11 mouse cellular contexts compared by ENCODE assay signal in genomic region chr1:39944306-39944971, GRCm38 (mm10). TPM values are rescaled to one million over a fixed set of nuclear protein-coding genes. Genes with fewer than 3 reads are reported as not detected.
DNase-seq lines count a peak whose midpoint lies in the region; ATAC-seq and TF ChIP-seq lines count a peak whose summit lies in the region.
"Had no signal": no experiment of that assay in that cellular context is flagged by ENCODE, and none has a peak within 500 bp of the region (broad histone marks: within the 10 kb centered on the region; RNA-seq: fewer than 3 reads in every experiment).

No protein-coding gene starts in this region.

- intact Hi-C loops in heart, adult 2 months (cut with DNase I): loop anchor here (5.0 kb wide), 1 partner anchor 38 kb away; no protein-coding TSS in a partner anchor

- H3K27me3 ChIP-seq in lung, postnatal 0 days (replicated peaks; ENCODE audit: insufficient read depth, low read length): no peaks in the 10 kb centered on the region
- no peaks in the 10 kb centered on the region for H3K27me3 ChIP-seq in hindbrain, embryonic 16.5 days (replicated peaks; ENCODE audit: control insufficient read depth, insufficient read depth, low read length)
- H3K27me3 ChIP-seq in heart, adult 2 months (ENCODE audit: control insufficient read depth, insufficient read depth, low read length): no peaks in the 10 kb centered on the region
- H3K27me3 ChIP-seq: liver, embryonic 13.5 days; neural tube, embryonic 12.5 days; stomach, embryonic 15.5 days had no signal

- no peak overlapping the region for H3K27ac ChIP-seq in lung, postnatal 0 days (ENCODE audit: low read length)
- peak overlapping the region; percentile 8; the same call in 1 of the 2 replicates for H3K27ac ChIP-seq in bone marrow macrophage, adult 2 months (ENCODE audit: insufficient read depth, low read depth, low read length)
- H3K27ac ChIP-seq in hindbrain, embryonic 16.5 days (ENCODE audit: low read depth, low read length): peak overlapping the region; percentile 19
- H3K27ac ChIP-seq in heart, adult 2 months: no peak overlapping the region; the same call in 1 of the 2 replicates
- H3K27ac ChIP-seq: liver, embryonic 13.5 days; neural tube, embryonic 12.5 days had no signal

- no peak overlapping the region for H3K4me2 ChIP-seq in lung, postnatal 0 days (replicated peaks; ENCODE audit: low read depth, low read length)
- H3K4me2 ChIP-seq in hindbrain, embryonic 16.5 days (ENCODE audit: low read length): no peak overlapping the region
- H3K4me2 ChIP-seq: liver, embryonic 13.5 days; neural tube, embryonic 12.5 days; stomach, embryonic 15.5 days had no signal

- no peaks in the 10 kb centered on the region for H3K9me3 ChIP-seq in lung, postnatal 0 days (ENCODE audit: low read length)
- no peaks in the 10 kb centered on the region for H3K9me3 ChIP-seq in hindbrain, embryonic 16.5 days (ENCODE audit: control insufficient read depth, low read length)
- H3K9me3 ChIP-seq: liver, embryonic 13.5 days; neural tube, embryonic 12.5 days; stomach, embryonic 15.5 days had no signal

- TF ChIP-seq EP300 in lung, postnatal 0 days (IDR thresholded peaks at IDR 0.05): no peak
- no peak for TF ChIP-seq EP300 in heart, adult 2 months (IDR thresholded peaks at IDR 0.05; ENCODE audit: insufficient read depth, low read depth, low read length)

- ATAC-seq in lung, postnatal 0 days: peak; percentile 30
- ATAC-seq in hindbrain, embryonic 16.5 days: peak; percentile 6; the same call in 1 of the 2 replicates
- ATAC-seq in neutrophil, adult 5-6 weeks (ENCODE audit: extremely low read depth, insufficient number of reproducible peaks, low FRiP score, poor library complexity, severe bottlenecking): peak; percentile 53; the same call in 1 of the 2 replicates

- no peak for TF ChIP-seq CTCF in lung, postnatal 0 days (IDR thresholded peaks at IDR 0.05)
- TF ChIP-seq CTCF in bone marrow macrophage, adult 2 months (IDR thresholded peaks at IDR 0.05; ENCODE audit: low read depth, low read length): no peak
- TF ChIP-seq CTCF in heart, adult 2 months (IDR thresholded peaks at IDR 0.05): no peak

- H3K4me1 ChIP-seq in lung, postnatal 0 days (ENCODE audit: insufficient read depth, low read depth, low read length): peaks cover 45% of the 10 kb centered on the region
- peaks cover 59% of the 10 kb centered on the region for H3K4me1 ChIP-seq in bone marrow macrophage, adult 2 months (ENCODE audit: control insufficient read depth, insufficient read depth, low read length)
- peaks cover 87% of the 10 kb centered on the region for H3K4me1 ChIP-seq in hindbrain, embryonic 16.5 days (ENCODE audit: control insufficient read depth, insufficient read depth, low read depth, low read length)
- peaks cover 44% of the 10 kb centered on the region for H3K4me1 ChIP-seq in heart, adult 2 months (ENCODE audit: control insufficient read depth, insufficient read depth, low read length)

- H3K79me2 ChIP-seq in heart, adult 2 months (replicated peaks; ENCODE audit: control insufficient read depth, insufficient read depth, low read length): peaks cover 10% of the 10 kb centered on the region

- TF ChIP-seq POLR2A in bone marrow macrophage, adult 2 months (IDR thresholded peaks at IDR 0.05; ENCODE audit: borderline replicate concordance, low read depth, low read length): no peak
- no peak for TF ChIP-seq POLR2A in heart, adult 2 months (IDR thresholded peaks at IDR 0.05; ENCODE audit: insufficient read depth, low read depth, low read length)

- WGBS in lung, postnatal 0 days: 49% methylated on average over 5 of the region's 5 CpGs
- 15% methylated on average over 5 of the region's 5 CpGs for WGBS in hindbrain, embryonic 16.5 days
- WGBS in heart, adult 2 months: 24% methylated on average over 5 of the region's 5 CpGs

- no peak overlapping the region for H3K9ac ChIP-seq in lung, postnatal 0 days (replicated peaks; ENCODE audit: low read depth)
- H3K9ac ChIP-seq in hindbrain, embryonic 16.5 days (ENCODE audit: low read depth, low read length): no peak overlapping the region
- H3K9ac ChIP-seq in heart, adult 2 months (ENCODE audit: low read depth, low read length): no peak overlapping the region
- H3K9ac ChIP-seq: liver, embryonic 13.5 days; neural tube, embryonic 12.5 days; stomach, embryonic 15.5 days had no signal

- peak; percentile 53 for DNase-seq in lung, postnatal 0 days (ENCODE audit: low spot score)
- DNase-seq in lung, postnatal 25 days (ENCODE audit: low spot score): no peak
- no peak for DNase-seq in layer of hippocampus, postnatal 14 days (ENCODE audit: low spot score in 2 of 2)
- no peak for DNase-seq in heart, adult 2 months
- DNase-seq: kidney, postnatal 25 days; liver, embryonic 13.5 days had no signal

- H3K36me3 ChIP-seq in lung, postnatal 0 days (ENCODE audit: insufficient read depth, low read length): no peaks in the 10 kb centered on the region
- no peaks in the 10 kb centered on the region for H3K36me3 ChIP-seq in hindbrain, embryonic 16.5 days (ENCODE audit: control insufficient read depth, insufficient read depth, low read length)
- H3K36me3 ChIP-seq in heart, adult 2 months (ENCODE audit: control insufficient read depth, insufficient read depth, low read length): peaks cover 37% of the 10 kb centered on the region
- H3K36me3 ChIP-seq: liver, embryonic 13.5 days; neural tube, embryonic 12.5 days; stomach, embryonic 15.5 days had no signal

- H3K4me3 ChIP-seq in lung, postnatal 0 days (ENCODE audit: low read depth, low read length): no peak overlapping the region
- no peak overlapping the region for H3K4me3 ChIP-seq in bone marrow macrophage, adult 2 months (ENCODE audit: insufficient read depth, low read length)
- H3K4me3 ChIP-seq in hindbrain, embryonic 16.5 days (ENCODE audit: low read length): no peak overlapping the region
- no peak overlapping the region for H3K4me3 ChIP-seq in heart, adult 2 months
- H3K4me3 ChIP-seq: liver, embryonic 13.5 days; neural tube, embryonic 12.5 days; stomach, embryonic 15.5 days had no signal

RNA-seq across cellular contexts. Expression of gene Map4k4, which starts 43.7 kb away (rescaled TPM):
- 21.2 and 21.5 TPM in 2 replicates for polyA plus RNA-seq in lung, postnatal 0 days (2015; fragmentation: Nextera tagmentation; extraction: Ambion mirVana)
- polyA plus RNA-seq in bone marrow macrophage, adult 2 months (2012; ENCODE audit: insufficient read depth, insufficient read length, missing spikeins): 54.5 and 62.5 TPM in 2 replicates
- 21.7 and 22.1 TPM in 2 replicates for polyA plus RNA-seq in hindbrain, embryonic 16.5 days (2015; fragmentation: Nextera tagmentation; extraction: Ambion mirVana)
- total RNA-seq in neutrophil, adult 5-6 weeks (2017): 226 and 236 TPM in 2 replicates
- 100 to 1,000 TPM; 230 to 243 TPM for total RNA-seq in layer of hippocampus, postnatal 14 days (2021)
- total RNA-seq in heart, adult 2 months (2021): 100 to 1,000 TPM; 129 to 134 TPM
- 85.2 and 133 TPM in 2 replicates for polyA plus RNA-seq in heart, adult 2 months (2012; rRNA removed)

Comparison
In these comparisons a context has a peak if more than half of its experiments do, and no peak if none do; other contexts are left out.
1. H3K27ac ChIP-seq: peak in bone marrow macrophage, adult 2 months (single experiment) and hindbrain, embryonic 16.5 days (single experiment); none in lung, postnatal 0 days (single experiment) and heart, adult 2 months (single experiment).
2. Peak in every context shown above with its lines, with median percentiles within 50 percentile points of each other: ATAC-seq.